Mouse (Mus musculus): ENCODE data around the gene Mms22l. TPM values are rescaled to one million over a fixed set of nuclear protein-coding genes. Genes with fewer than 3 reads are reported as not detected.
"Not testable (repeated sequence)": the region's sequence is repeated elsewhere in the genome, so short reads cannot be mapped to it uniquely, and the experiment has no call there.

Mms22l gene
- polyA plus RNA-seq (2015; fragmentation: Nextera tagmentation; extraction: Ambion mirVana): 4.9 and 11.3 TPM in 2 replicates

DNA sequence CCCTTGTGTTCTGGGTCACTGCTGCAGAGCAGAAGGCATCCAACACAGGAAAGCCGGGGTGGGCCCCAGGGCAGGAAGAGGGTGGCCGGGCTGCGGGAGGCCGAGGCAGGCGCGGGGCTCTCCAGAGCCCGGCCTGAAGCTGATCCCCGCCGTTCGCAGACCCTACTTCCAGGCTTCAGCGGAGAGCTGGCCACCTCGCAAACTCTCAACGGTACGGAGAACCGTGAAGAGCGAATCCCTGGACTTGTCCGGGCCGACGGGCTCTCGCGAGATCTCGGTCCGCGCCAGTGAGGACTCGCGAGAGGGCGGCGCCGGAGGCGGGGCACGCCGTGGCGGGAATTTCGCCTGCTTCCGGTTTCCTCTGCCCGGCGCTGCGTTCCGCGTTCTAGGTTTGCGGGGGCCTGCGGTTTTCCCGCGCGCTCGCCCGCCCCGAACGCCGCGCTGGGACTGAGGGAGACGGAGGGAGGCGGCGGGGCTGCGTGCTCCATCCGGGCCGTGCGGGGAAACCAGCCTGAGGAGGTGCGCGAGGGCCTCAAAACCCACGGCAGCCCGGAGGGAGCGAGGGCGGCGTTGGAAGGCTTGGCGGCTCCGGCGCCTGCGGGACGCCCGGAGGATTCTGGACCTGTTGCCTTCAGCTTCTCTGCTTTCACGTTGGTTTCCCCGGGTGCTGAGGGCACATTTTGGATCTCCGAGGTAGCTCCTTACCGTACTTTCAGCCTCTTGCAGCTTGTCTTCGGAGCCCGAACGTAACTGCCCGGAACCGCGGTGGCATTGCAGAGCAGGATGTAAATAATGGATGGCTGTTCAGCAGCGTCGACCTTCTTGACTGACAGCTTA is at the start of gene Mms22l:
TSS of gene Mms22l (plus strand) at position 336 of the 837 bp plus-strand sequence.
- 0% methylated on average over 79 of the region's 83 CpGs for WGBS
- Histone ChIP-seq H3K4me1 (peaks cover 11% of the 10 kb centered on the region), H3K27ac (replicated peaks) (peak within 1 kb of the TSS; percentile 91), H3K9me3 (replicated peaks) (no peaks in the 10 kb centered on the region), H3K36me3 (no peaks in the 10 kb centered on the region), H3K27me3 (replicated peaks) (no peaks in the 10 kb centered on the region), H3K4me2 (peak within 1 kb of the TSS; percentile 79), H3K4me3 (replicated peaks) (peak within 1 kb of the TSS; percentile 77), H3K9ac (replicated peaks) (peak within 1 kb of the TSS; percentile 92)
- peak; percentile 100 for ATAC-seq (ENCODE audit: low FRiP score)

DNA sequence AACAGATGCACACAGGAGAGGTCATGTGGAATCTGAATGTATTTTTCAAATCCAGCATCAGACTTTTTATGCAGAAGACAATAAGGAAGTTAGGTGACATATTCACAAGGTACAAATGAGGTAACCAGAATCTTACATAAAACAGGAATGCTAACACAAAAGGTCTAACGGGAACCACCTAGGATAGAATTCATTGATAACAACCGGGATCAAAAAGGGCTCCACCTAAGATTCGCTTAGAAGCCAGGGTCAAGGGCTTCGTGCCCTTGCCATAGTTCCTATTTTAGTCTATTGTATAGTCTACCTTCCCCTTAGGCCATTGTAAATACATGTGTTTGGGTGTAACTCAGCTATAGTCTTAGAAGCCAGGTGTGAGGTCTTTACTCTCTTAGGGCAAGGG is 12.2 kb upstream of the Mms22l start:
- H3K27me3 ChIP-seq (replicated peaks); H3K4me1 ChIP-seq; H3K36me3 ChIP-seq; H3K27ac ChIP-seq (replicated peaks); H3K9me3 ChIP-seq (replicated peaks); H3K4me3 ChIP-seq (replicated peaks); ATAC-seq (ENCODE audit: low FRiP score); H3K4me2 ChIP-seq; H3K9ac ChIP-seq (replicated peaks): not testable (repeated sequence)
- WGBS: 96% methylated on average over 4 of the region's 4 CpGs

DNA sequence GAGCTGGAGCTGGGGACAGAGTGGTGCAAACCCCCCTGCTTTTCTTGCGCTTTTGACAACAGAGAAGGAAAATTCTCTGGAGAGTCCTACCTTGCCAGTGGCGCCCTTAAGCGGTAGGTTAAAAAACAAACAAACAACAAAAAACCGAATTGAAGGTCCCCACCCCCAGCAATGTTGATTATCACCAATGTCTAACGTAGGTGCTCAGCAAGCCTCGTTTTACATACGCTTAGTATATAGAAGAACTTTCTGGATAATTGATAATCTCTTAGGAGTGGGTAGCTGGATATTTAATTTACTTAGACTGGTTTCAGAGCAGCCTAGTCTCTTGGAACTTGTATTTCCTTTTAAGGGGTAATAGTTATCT is 685 bp downstream of the Mms22l start:
- Histone ChIP-seq H3K27ac (replicated peaks) (no peak overlapping the region), H3K4me2 (peak overlapping the region; percentile 79), H3K9me3 (replicated peaks) (no peaks in the 10 kb centered on the region), H3K36me3 (no peaks in the 10 kb centered on the region), H3K27me3 (replicated peaks) (no peaks in the 10 kb centered on the region), H3K4me1 (peaks cover 11% of the 10 kb centered on the region), H3K4me3 (replicated peaks) (peak overlapping the region; percentile 77), H3K9ac (replicated peaks) (peak overlapping the region; percentile 41)
- ATAC-seq (ENCODE audit: low FRiP score): no peak
- under 1% methylated on average over 7 of the region's 7 CpGs for WGBS

GRCm38 (mm10) chr4:24509195-24509594 is 12.9 kb downstream of the Mms22l start:
- Histone ChIP-seq H3K27me3 (replicated peaks) (no peaks in the 10 kb centered on the region), H3K4me3 (replicated peaks) (no peak overlapping the region), H3K4me2 (no peak overlapping the region), H3K9ac (replicated peaks) (no peak overlapping the region), H3K4me1 (no peaks in the 10 kb centered on the region), H3K36me3 (no peaks in the 10 kb centered on the region), H3K9me3 (replicated peaks) (no peaks in the 10 kb centered on the region), H3K27ac (replicated peaks) (no peak overlapping the region)
- 92% methylated on average over 3 of the region's 3 CpGs for WGBS
- ATAC-seq (ENCODE audit: low FRiP score): no peak

- no peaks in the 10 kb centered on the region for H3K27me3 ChIP-seq (replicated peaks)
- H3K4me2 ChIP-seq: no peak overlapping the region
- ATAC-seq (ENCODE audit: low FRiP score): no peak
- H3K4me1 ChIP-seq: no peaks in the 10 kb centered on the region
- no peak overlapping the region for H3K4me3 ChIP-seq (replicated peaks)
- no peaks in the 10 kb centered on the region for H3K36me3 ChIP-seq
- no peak overlapping the region for H3K27ac ChIP-seq (replicated peaks)
- H3K9ac ChIP-seq (replicated peaks): no peak overlapping the region
- no peaks in the 10 kb centered on the region for H3K9me3 ChIP-seq (replicated peaks)
- WGBS: 84% methylated on average over 4 of the region's 4 CpGs
Observed at GRCm38 (mm10) chr4:24536989-24537388, 40.7 kb downstream of the Mms22l start.

DNA sequence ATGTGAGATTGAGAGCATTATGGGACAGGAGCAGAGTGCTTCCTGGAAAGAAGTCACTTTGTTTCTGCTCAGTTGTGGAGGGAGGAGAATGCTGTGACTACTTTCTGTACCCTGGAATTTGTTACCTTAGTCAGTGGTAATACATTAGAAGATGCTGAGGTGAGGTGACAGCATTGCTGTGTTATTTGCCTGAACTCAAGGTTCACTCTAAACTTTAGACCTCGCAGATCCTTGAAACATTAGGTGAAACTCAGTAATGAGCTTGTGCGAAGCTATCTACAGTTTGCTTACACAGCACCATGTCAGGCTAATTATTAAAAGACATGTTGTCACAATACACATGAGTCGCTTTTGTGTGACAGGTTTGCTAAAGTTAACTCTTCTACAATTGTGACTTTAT is 47.2 kb downstream of the Mms22l start:
- no peak overlapping the region for H3K4me3 ChIP-seq (replicated peaks)
- H3K4me1 ChIP-seq: peaks cover 6% of the 10 kb centered on the region; the same call in 1 of the 2 replicates
- no peak for ATAC-seq (ENCODE audit: low FRiP score)
- WGBS: 88% methylated on average over 3 of the region's 3 CpGs
- no peaks in the 10 kb centered on the region for H3K9me3 ChIP-seq (replicated peaks)
- no peak overlapping the region for H3K4me2 ChIP-seq
- no peak overlapping the region for H3K27ac ChIP-seq (replicated peaks)
- no peak overlapping the region for H3K9ac ChIP-seq (replicated peaks)
- H3K27me3 ChIP-seq (replicated peaks): no peaks in the 10 kb centered on the region
- H3K36me3 ChIP-seq: no peaks in the 10 kb centered on the region

DNA sequence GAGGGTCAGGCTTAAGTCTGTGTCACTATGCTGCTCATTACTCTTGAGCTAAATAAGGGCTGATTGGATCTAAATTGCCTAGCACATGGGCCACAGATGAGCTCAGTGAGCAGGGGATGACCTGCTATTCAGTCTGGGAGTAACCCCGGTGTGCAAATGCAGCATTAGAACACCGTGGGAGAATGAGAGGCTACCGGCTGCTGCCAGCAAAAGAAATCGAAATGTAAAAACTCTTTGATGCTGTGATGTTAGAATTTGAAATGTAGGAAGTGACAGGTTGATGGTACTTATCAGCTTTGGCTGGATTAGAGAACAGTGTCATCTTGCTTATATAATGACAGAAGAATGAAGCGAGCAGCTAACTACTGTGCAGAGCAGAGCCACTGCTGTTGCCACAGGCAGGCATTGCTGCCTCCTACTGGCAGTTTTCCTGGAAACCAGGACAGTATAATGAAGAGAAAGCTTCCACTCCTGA is 48.5 kb downstream of the Mms22l start:
- H3K36me3 ChIP-seq: no peaks in the 10 kb centered on the region
- ATAC-seq (ENCODE audit: low FRiP score): peak; percentile 94
- no peaks in the 10 kb centered on the region for H3K9me3 ChIP-seq (replicated peaks)
- 10% methylated on average over 5 of the region's 5 CpGs for WGBS
- H3K27me3 ChIP-seq (replicated peaks): no peaks in the 10 kb centered on the region
- no peak overlapping the region for H3K4me3 ChIP-seq (replicated peaks)
- H3K4me1 ChIP-seq: peaks cover 6% of the 10 kb centered on the region; the same call in 1 of the 2 replicates
- H3K4me2 ChIP-seq: peak overlapping the region; percentile 13; the same call in 1 of the 2 replicates
- no peak overlapping the region for H3K9ac ChIP-seq (replicated peaks)
- no peak overlapping the region for H3K27ac ChIP-seq (replicated peaks)

- Histone ChIP-seq H3K4me3 (replicated peaks) (no peak overlapping the region), H3K27me3 (replicated peaks) (no peaks in the 10 kb centered on the region), H3K4me1 (no peaks in the 10 kb centered on the region), H3K36me3 (no peaks in the 10 kb centered on the region), H3K4me2 (no peak overlapping the region), H3K9me3 (replicated peaks) (no peaks in the 10 kb centered on the region), H3K27ac (replicated peaks) (no peak overlapping the region), H3K9ac (replicated peaks) (no peak overlapping the region)
- 31% methylated on average over 6 of the region's 6 CpGs for WGBS
- no peak for ATAC-seq (ENCODE audit: low FRiP score)
Observed at GRCm38 (mm10) chr4:24556116-24556820, 60.0 kb downstream of the Mms22l start.

- Histone ChIP-seq H3K4me3 (replicated peaks) (no peak overlapping the region), H3K4me2 (no peak overlapping the region), H3K27ac (replicated peaks) (no peak overlapping the region), H3K36me3 (no peaks in the 10 kb centered on the region), H3K9me3 (replicated peaks) (no peaks in the 10 kb centered on the region), H3K4me1 (no peaks in the 10 kb centered on the region), H3K9ac (replicated peaks) (no peak overlapping the region), H3K27me3 (replicated peaks) (no peaks in the 10 kb centered on the region)
- ATAC-seq (ENCODE audit: low FRiP score): no peak
- WGBS: 78% methylated on average over 4 of the region's 4 CpGs
Observed at GRCm38 (mm10) chr4:24557149-24557548, 60.9 kb downstream of the Mms22l start.

- H3K4me3 ChIP-seq (replicated peaks): no peak overlapping the region
- no peak for ATAC-seq (ENCODE audit: low FRiP score)
- no peaks in the 10 kb centered on the region for H3K4me1 ChIP-seq
- no peak overlapping the region for H3K27ac ChIP-seq (replicated peaks)
- H3K4me2 ChIP-seq: no peak overlapping the region
- WGBS: 59% methylated on average over 6 of the region's 6 CpGs
- no peaks in the 10 kb centered on the region for H3K9me3 ChIP-seq (replicated peaks)
- no peak overlapping the region for H3K9ac ChIP-seq (replicated peaks)
- H3K27me3 ChIP-seq (replicated peaks): no peaks in the 10 kb centered on the region
- no peaks in the 10 kb centered on the region for H3K36me3 ChIP-seq
Observed at GRCm38 (mm10) chr4:24568026-24568425, 71.8 kb downstream of the Mms22l start.

- no peak for ATAC-seq (ENCODE audit: low FRiP score)
- Histone ChIP-seq H3K4me3 (replicated peaks) (no peak overlapping the region), H3K4me2 (no peak overlapping the region), H3K4me1 (no peaks in the 10 kb centered on the region), H3K27me3 (replicated peaks) (no peaks in the 10 kb centered on the region), H3K36me3 (no peaks in the 10 kb centered on the region), H3K9me3 (replicated peaks) (no peaks in the 10 kb centered on the region), H3K9ac (replicated peaks) (no peak overlapping the region), H3K27ac (replicated peaks) (no peak overlapping the region)
- WGBS: 45% methylated on average over 7 of the region's 7 CpGs
Observed at GRCm38 (mm10) chr4:24568989-24569556, 72.8 kb downstream of the Mms22l start.

Measured in neural tube, embryonic 15.5 days (tissue).